In genomic region chr1:173196359-173196758, GRCm38 (mm10) we compare ENCODE assay signal across 29 mouse cellular contexts. TPM values are rescaled to one million over a fixed set of nuclear protein-coding genes. Genes with fewer than 3 reads are reported as not detected.
"Had no signal": no experiment of that assay in that cellular context is flagged by ENCODE, and none has a peak within 500 bp of the region (broad histone marks: within the 10 kb centered on the region; RNA-seq: fewer than 3 reads in every experiment).

No protein-coding gene starts in this region.

- H3K4me2 ChIP-seq: limb, embryonic 13.5 days; liver, embryonic 12.5 days; liver, embryonic 15.5 days; lung, embryonic 15.5 days; midbrain, embryonic 13.5 days had no signal

- H3K4me1 ChIP-seq: limb, embryonic 10.5 days; limb, embryonic 13.5 days; liver, embryonic 12.5 days; liver, embryonic 15.5 days; lung, embryonic 15.5 days; midbrain, embryonic 10.5 days; midbrain, embryonic 13.5 days had no signal

- DNase-seq: kidney, adult 9 months; kidney, postnatal 14 days; kidney, postnatal 4 days; layer of hippocampus, adult 9-11 months; liver; lung, adult 18-20 months; lung, postnatal 10 days; lung, postnatal 4 days; thymus, postnatal 25 days had no signal

- H3K27me3 ChIP-seq: limb, embryonic 13.5 days; liver, embryonic 12.5 days; liver, embryonic 15.5 days; lung, embryonic 15.5 days; midbrain, embryonic 13.5 days had no signal

- H3K9me3 ChIP-seq: limb, embryonic 10.5 days; limb, embryonic 13.5 days; liver, embryonic 12.5 days; liver, embryonic 15.5 days; lung, embryonic 15.5 days; midbrain, embryonic 10.5 days; midbrain, embryonic 13.5 days had no signal

- ATAC-seq: liver, embryonic 12.5 days; midbrain, embryonic 13.5 days; midbrain, embryonic 16.5 days had no signal

- H3K27ac ChIP-seq: layer of hippocampus, adult 2 months; limb, embryonic 10.5 days; limb, embryonic 13.5 days; liver, embryonic 12.5 days; liver, embryonic 15.5 days; lung, embryonic 15.5 days; midbrain, embryonic 10.5 days; midbrain, embryonic 13.5 days had no signal

- H3K36me3 ChIP-seq: limb, embryonic 10.5 days; limb, embryonic 13.5 days; liver, embryonic 12.5 days; liver, embryonic 15.5 days; lung, embryonic 15.5 days; midbrain, embryonic 10.5 days; midbrain, embryonic 13.5 days had no signal

- H3K9ac ChIP-seq: limb, embryonic 13.5 days; liver, embryonic 12.5 days; liver, embryonic 15.5 days; lung, embryonic 15.5 days; midbrain, embryonic 13.5 days had no signal

- H3K4me3 ChIP-seq: layer of hippocampus, adult 2 months; limb, embryonic 10.5 days; limb, embryonic 13.5 days; liver, embryonic 12.5 days; liver, embryonic 15.5 days; lung, embryonic 15.5 days; midbrain, embryonic 10.5 days; midbrain, embryonic 13.5 days; myocyte had no signal

RNA-seq across cellular contexts. Expression of gene Olfr218, which starts 1.2 kb away (rescaled TPM):
- total RNA-seq: layer of hippocampus, adult 2 months; layer of hippocampus, postnatal 25 days; left cerebral cortex, adult 18-20 months; left cerebral cortex, postnatal 25 days; megakaryocyte, adult 5-6 weeks; monocyte, adult 5-6 weeks had no signal
- polyA plus RNA-seq: kidney, embryonic 16.5 days; limb, embryonic 10.5 days; limb, embryonic 13.5 days; liver, embryonic 12.5 days; liver, embryonic 15.5 days; lung, embryonic 15.5 days; midbrain, embryonic 10.5 days; midbrain, embryonic 13.5 days; midbrain, embryonic 16.5 days; myocyte; neural tube, embryonic 11.5 days; neural tube, embryonic 14.5 days; stomach, embryonic 14.5 days; thymus, postnatal 0 days had no signal

RNA-seq across cellular contexts. Expression of gene Olfr1406, which starts 5.9 kb away (rescaled TPM):
- total RNA-seq: layer of hippocampus, adult 2 months; layer of hippocampus, postnatal 25 days; left cerebral cortex, adult 18-20 months; left cerebral cortex, postnatal 25 days; megakaryocyte, adult 5-6 weeks; monocyte, adult 5-6 weeks had no signal
- polyA plus RNA-seq: kidney, embryonic 16.5 days; limb, embryonic 10.5 days; limb, embryonic 13.5 days; liver, embryonic 12.5 days; liver, embryonic 15.5 days; lung, embryonic 15.5 days; midbrain, embryonic 10.5 days; midbrain, embryonic 13.5 days; midbrain, embryonic 16.5 days; myocyte; neural tube, embryonic 11.5 days; neural tube, embryonic 14.5 days; stomach, embryonic 14.5 days; thymus, postnatal 0 days had no signal

RNA-seq across cellular contexts. Expression of gene Olfr1404, which starts 15.8 kb away (rescaled TPM):
- total RNA-seq: layer of hippocampus, adult 2 months; layer of hippocampus, postnatal 25 days; left cerebral cortex, adult 18-20 months; left cerebral cortex, postnatal 25 days; megakaryocyte, adult 5-6 weeks; monocyte, adult 5-6 weeks had no signal
- polyA plus RNA-seq: kidney, embryonic 16.5 days; limb, embryonic 10.5 days; limb, embryonic 13.5 days; liver, embryonic 12.5 days; liver, embryonic 15.5 days; lung, embryonic 15.5 days; midbrain, embryonic 10.5 days; midbrain, embryonic 13.5 days; midbrain, embryonic 16.5 days; myocyte; neural tube, embryonic 11.5 days; neural tube, embryonic 14.5 days; stomach, embryonic 14.5 days; thymus, postnatal 0 days had no signal

RNA-seq across cellular contexts. Expression of gene Fcer1a, which starts 30.7 kb away (rescaled TPM):
- total RNA-seq: layer of hippocampus, adult 2 months; layer of hippocampus, postnatal 25 days; left cerebral cortex, adult 18-20 months; left cerebral cortex, postnatal 25 days had no signal
- polyA plus RNA-seq: kidney, embryonic 16.5 days; limb, embryonic 10.5 days; limb, embryonic 13.5 days; liver, embryonic 12.5 days; lung, embryonic 15.5 days; midbrain, embryonic 10.5 days; midbrain, embryonic 13.5 days; midbrain, embryonic 16.5 days; myocyte; neural tube, embryonic 11.5 days; neural tube, embryonic 14.5 days; stomach, embryonic 14.5 days had no signal

RNA-seq across cellular contexts. Expression of gene Olfr1408, which starts 59.2 kb away (rescaled TPM):
- total RNA-seq: layer of hippocampus, adult 2 months; layer of hippocampus, postnatal 25 days; left cerebral cortex, adult 18-20 months; left cerebral cortex, postnatal 25 days; megakaryocyte, adult 5-6 weeks; monocyte, adult 5-6 weeks had no signal
- polyA plus RNA-seq: kidney, embryonic 16.5 days; limb, embryonic 10.5 days; limb, embryonic 13.5 days; liver, embryonic 12.5 days; liver, embryonic 15.5 days; lung, embryonic 15.5 days; midbrain, embryonic 10.5 days; midbrain, embryonic 13.5 days; midbrain, embryonic 16.5 days; myocyte; neural tube, embryonic 11.5 days; neural tube, embryonic 14.5 days; stomach, embryonic 14.5 days; thymus, postnatal 0 days had no signal
